Mouse (Mus musculus): Measurements from ENCODE around the gene Cpt1c.

DNA sequence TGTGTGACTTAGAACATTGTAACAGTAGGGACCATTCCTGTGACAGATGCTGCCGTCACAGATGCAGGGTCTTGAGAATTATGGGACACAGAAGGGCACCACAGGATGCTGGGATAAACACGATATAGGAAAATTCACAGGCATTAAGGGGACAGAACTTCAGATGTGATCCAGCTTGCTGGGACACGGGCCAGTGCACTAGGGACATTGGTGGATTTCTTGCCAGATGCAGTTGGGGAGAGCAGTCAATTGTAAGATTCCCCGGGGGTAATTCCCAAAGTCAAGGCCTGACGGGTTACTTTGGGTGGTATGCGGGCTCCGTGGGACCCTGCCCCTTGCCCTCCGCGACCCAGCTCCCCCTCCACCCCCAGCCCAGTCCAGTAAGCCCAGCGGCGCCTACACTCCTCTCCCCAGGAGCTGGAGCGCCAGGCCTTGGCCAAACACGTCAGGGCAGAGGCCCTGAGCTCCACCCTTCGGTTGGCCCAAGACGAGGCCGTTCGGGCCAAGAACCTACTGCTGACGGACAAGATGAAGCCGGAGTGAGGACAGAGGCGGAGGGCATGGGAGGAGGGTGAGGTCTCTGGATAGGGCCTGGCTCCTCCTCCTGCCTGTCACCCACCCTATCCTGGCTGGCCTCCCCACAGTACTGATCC, 17.3 kb downstream of the Cpt1c start:
- TF ChIP-seq POLR2A (IDR thresholded peaks at IDR 0.05; ENCODE audit: insufficient read depth, low read depth, low read length): no peak
- no peak for TF ChIP-seq CTCF (IDR thresholded peaks at IDR 0.05)
- TF ChIP-seq EP300 (IDR thresholded peaks at IDR 0.05; ENCODE audit: insufficient read depth, low read depth, low read length): no peak

Data from heart, adult 2 months (tissue).